Mouse (Mus musculus): ENCODE data around the gene Metap1. TPM values are rescaled to one million over a fixed set of nuclear protein-coding genes. Genes with fewer than 3 reads are reported as not detected.

The Metap1 gene
- polyA plus RNA-seq, 1 experiment: 43.7 TPM

DNA sequence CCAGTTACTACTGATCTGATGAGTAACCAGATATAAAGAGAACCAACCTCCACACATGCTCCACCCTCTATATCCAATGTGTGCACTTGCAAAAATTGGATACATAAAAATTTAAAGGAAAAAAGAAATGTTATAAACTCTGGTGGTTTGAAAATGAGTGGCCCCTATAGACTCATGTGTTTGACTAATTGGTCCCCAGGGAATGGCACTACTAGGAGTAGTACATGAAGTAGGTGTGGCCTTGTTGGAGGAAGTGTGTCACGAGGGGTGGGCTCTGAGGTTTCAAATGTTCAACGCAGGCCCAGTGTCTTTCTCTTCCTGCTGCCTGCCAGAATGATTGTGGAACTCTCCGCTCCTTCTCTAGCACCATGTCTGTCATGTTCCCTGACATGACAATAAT lies 27.5 kb downstream of the Metap1 start:
- Histone ChIP-seq H3K4me1 (ENCODE audit: control insufficient read depth, insufficient read depth, low read length) (no peaks in the 10 kb centered on the region; the same call in 1 of the 2 replicates), H3K27ac (ENCODE audit: insufficient read depth, low read length) (no peak overlapping the region), H3K4me3 (ENCODE audit: insufficient read depth, low read length) (no peak overlapping the region)
- TF ChIP-seq CTCF (IDR thresholded peaks at IDR 0.05; ENCODE audit: extremely low read depth, insufficient read depth, low read length) (no peak), POLR2A (IDR thresholded peaks at IDR 0.05; ENCODE audit: extremely low read depth, insufficient read depth, low read length) (no peak)

DNA sequence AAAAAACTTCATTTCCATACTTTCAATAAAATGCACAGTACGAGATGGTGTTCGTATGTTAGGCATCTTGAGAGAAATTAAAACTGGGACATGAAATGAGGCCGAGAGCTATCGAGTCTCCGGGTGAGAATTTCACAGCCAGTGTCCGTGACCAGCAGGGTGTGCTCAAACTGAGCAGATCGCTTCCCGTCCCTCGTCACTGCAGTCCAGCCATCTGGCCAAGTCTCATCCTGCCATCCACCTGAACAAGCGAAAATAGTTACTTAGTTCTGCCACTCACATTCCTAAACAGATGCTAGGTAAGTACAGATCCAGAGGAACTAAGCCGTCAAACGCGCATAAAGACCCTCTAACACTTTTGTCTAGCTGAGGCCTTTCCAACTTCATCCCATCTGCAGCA lies 29.1 kb downstream of the Metap1 start:
- Histone ChIP-seq H3K4me3 (ENCODE audit: insufficient read depth, low read length) (no peak overlapping the region), H3K4me1 (ENCODE audit: control insufficient read depth, insufficient read depth, low read length) (no peaks in the 10 kb centered on the region; the same call in 1 of the 2 replicates), H3K27ac (ENCODE audit: insufficient read depth, low read length) (no peak overlapping the region)
- peak; percentile 50 for TF ChIP-seq CTCF (IDR thresholded peaks at IDR 0.05; ENCODE audit: extremely low read depth, insufficient read depth, low read length)
- TF ChIP-seq POLR2A (IDR thresholded peaks at IDR 0.05; ENCODE audit: extremely low read depth, insufficient read depth, low read length): no peak

DNA sequence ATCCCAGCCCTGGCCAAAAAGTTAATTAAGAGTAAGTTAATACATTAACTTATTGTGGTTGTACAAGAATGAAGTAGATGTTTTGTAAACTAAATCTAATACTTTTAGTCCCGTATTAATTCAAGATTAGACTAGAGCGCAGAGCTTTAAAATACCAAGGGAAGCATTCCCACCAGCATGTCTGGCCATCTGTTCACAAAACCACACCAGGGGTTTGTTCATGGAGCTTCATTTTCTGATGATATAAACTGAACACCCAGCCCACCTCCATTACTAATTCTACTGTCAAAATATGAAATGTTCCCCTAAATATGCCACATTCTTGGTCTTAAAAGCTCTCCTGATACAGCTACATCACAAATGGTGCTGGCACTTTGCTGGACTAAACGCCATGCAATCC lies 30.9 kb downstream of the Metap1 start:
- TF ChIP-seq POLR2A (IDR thresholded peaks at IDR 0.05; ENCODE audit: extremely low read depth, insufficient read depth, low read length): no peak
- TF ChIP-seq CTCF (IDR thresholded peaks at IDR 0.05; ENCODE audit: extremely low read depth, insufficient read depth, low read length): no peak
- no peak overlapping the region for H3K27ac ChIP-seq (ENCODE audit: insufficient read depth, low read length)
- no peaks in the 10 kb centered on the region; the same call in 1 of the 2 replicates for H3K4me1 ChIP-seq (ENCODE audit: control insufficient read depth, insufficient read depth, low read length)
- no peak overlapping the region for H3K4me3 ChIP-seq (ENCODE audit: insufficient read depth, low read length)

DNA sequence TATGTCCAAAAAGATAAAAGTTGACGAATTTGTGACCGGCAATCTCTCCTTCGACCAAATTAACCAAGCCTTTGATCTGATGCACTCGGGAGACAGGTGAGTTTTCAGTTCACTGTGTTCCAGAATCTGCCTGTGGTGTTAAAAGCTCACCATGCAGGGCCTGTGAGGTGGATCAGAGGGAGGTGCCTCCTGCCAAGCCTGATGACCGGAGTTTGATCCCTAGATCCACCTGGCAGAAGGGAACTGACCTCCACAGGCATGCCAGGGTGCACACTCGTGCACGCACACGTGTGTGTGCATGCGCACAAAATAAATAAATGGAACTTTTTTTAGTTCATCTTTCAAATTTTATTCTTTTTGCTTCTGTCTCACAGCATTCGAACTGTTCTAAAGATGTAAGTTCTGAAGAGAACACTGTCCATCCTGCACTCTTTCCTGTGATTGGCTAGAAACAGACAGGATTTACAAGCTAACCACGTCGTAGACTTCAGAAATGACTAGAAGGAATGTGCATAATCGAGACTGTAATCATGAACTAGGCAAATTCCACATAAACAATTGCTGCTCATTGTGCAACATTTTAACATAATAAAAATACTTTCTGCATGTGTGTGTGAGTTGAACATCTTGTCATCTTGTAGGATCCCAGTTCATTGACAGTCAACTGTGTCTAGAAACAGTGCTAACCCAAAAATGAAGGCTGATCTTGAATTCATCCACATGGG lies 34.4 kb downstream of the Metap1 start:
- Histone ChIP-seq H3K4me3 (ENCODE audit: insufficient read depth, low read length) (no peak overlapping the region), H3K27ac (ENCODE audit: insufficient read depth, low read length) (no peak overlapping the region), H3K4me1 (ENCODE audit: control insufficient read depth, insufficient read depth, low read length) (no peaks in the 10 kb centered on the region)
- TF ChIP-seq CTCF (IDR thresholded peaks at IDR 0.05; ENCODE audit: extremely low read depth, insufficient read depth, low read length) (no peak), POLR2A (IDR thresholded peaks at IDR 0.05; ENCODE audit: extremely low read depth, insufficient read depth, low read length) (no peak)

DNA sequence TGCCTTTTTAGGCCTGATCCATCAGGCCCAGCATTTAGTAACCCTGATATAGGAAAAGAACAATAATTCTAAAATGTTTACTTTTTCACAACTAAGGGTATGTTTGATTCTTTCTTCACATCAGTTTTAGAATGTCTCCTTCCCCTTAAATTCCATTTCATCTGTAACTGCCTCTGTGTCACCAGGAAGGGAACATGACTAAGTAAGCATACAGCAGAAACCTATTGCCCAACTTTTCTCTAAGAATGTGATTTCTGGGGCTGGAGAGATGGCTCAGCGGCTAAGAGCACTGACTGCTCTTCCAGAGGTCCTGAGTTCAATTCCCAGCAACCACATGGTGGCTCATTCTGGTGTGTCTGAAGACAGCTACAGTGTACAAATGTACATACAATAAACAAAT lies 35.1 kb downstream of the Metap1 start:
- H3K27ac ChIP-seq (ENCODE audit: insufficient read depth, low read length): no peak overlapping the region
- no peaks in the 10 kb centered on the region for H3K4me1 ChIP-seq (ENCODE audit: control insufficient read depth, insufficient read depth, low read length)
- H3K4me3 ChIP-seq (ENCODE audit: insufficient read depth, low read length): no peak overlapping the region
- TF ChIP-seq POLR2A (IDR thresholded peaks at IDR 0.05; ENCODE audit: extremely low read depth, insufficient read depth, low read length) (no peak), CTCF (IDR thresholded peaks at IDR 0.05; ENCODE audit: extremely low read depth, insufficient read depth, low read length) (no peak)

DNA sequence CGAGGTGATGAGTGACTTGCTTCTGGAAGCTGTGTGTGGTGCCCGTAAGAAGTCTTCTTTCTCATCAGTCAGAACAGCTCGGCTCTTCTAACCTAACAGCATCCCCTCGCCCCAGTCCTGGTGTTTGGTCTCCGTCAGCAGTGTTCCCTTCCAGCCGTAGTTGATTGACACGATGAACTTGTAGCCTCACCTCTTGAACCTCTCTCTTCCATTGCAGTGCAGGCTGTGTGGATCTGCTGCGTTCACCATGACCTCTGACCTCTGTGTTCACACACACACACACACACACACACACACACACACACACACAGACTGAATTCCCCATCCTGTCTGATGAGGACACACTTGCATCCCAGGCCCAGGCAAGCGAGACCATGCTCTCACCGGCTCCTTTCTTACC lies 37.1 kb downstream of the Metap1 start:
- TF ChIP-seq CTCF (IDR thresholded peaks at IDR 0.05; ENCODE audit: extremely low read depth, insufficient read depth, low read length): no peak
- no peak for TF ChIP-seq POLR2A (IDR thresholded peaks at IDR 0.05; ENCODE audit: extremely low read depth, insufficient read depth, low read length)
- H3K4me3 ChIP-seq (ENCODE audit: insufficient read depth, low read length): no peak overlapping the region
- no peak overlapping the region for H3K27ac ChIP-seq (ENCODE audit: insufficient read depth, low read length)
- no peaks in the 10 kb centered on the region for H3K4me1 ChIP-seq (ENCODE audit: control insufficient read depth, insufficient read depth, low read length)

DNA sequence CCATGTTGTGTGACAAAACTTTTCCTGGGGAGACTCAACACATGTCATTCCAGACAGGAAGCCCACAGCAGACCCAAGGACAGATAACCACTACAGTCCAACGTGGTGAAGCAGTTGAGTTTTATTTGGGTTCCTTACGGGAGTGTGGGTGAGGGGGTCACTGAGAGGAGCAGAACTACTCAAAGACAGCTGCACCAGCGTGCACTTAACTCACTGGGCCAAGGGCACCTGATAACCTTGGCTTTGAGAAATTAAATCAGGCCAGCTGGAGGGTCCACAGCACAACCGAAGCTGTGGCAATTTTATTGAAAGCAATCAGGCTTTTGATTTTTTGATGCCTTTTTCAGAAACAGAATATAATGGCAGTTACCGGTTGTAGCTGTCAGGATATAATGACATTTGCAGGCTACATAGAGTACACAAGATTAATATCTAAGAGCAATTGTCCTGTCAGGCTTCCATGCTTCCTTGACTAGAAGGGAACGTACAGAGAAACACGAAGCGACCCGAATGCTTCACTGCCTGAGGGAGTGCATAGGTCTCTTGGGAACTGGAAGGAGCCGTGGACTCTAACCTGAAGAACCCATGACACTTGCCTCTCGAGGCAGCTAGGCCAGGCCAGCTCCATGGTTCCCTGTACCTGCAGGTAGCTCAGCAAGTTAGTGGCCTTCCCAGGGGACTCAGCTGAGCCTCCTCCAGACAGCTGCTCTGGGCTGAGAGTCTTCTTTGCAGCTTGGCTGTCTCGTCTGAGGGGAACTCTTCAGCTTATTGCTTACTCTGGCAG lies 41.0 kb downstream of the Metap1 start:
- TF ChIP-seq POLR2A (IDR thresholded peaks at IDR 0.05; ENCODE audit: extremely low read depth, insufficient read depth, low read length) (no peak), CTCF (IDR thresholded peaks at IDR 0.05; ENCODE audit: extremely low read depth, insufficient read depth, low read length) (no peak)
- Histone ChIP-seq H3K27ac (ENCODE audit: insufficient read depth, low read length) (no peak overlapping the region), H3K4me3 (ENCODE audit: insufficient read depth, low read length) (no peak overlapping the region), H3K4me1 (ENCODE audit: control insufficient read depth, insufficient read depth, low read length) (peaks cover 3% of the 10 kb centered on the region; the same call in 1 of the 2 replicates)

DNA sequence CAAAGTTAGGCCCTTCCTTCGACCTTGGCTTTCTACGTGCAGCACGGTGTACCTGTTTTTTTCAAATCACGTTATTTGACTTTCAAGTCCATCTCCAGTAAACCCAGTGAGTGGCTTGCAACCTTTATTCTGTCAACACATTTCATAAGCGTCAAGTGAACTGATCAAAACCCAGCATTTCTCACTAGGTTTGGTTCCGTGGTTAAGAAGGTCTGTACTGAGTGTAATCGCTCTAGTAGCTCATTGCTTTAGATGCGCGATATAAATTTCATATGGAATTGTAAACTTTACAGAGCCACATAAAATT lies 45.9 kb downstream of the Metap1 start:
- TF ChIP-seq POLR2A (IDR thresholded peaks at IDR 0.05; ENCODE audit: extremely low read depth, insufficient read depth, low read length) (no peak), CTCF (IDR thresholded peaks at IDR 0.05; ENCODE audit: extremely low read depth, insufficient read depth, low read length) (no peak)
- Histone ChIP-seq H3K4me3 (ENCODE audit: insufficient read depth, low read length) (peak overlapping the region; percentile 56), H3K4me1 (ENCODE audit: control insufficient read depth, insufficient read depth, low read length) (peaks cover 3% of the 10 kb centered on the region; the same call in 1 of the 2 replicates), H3K27ac (ENCODE audit: insufficient read depth, low read length) (0 out of 2 replicates have a peak overlapping the region, but pooled peaks have one; percentile 36)

DNA sequence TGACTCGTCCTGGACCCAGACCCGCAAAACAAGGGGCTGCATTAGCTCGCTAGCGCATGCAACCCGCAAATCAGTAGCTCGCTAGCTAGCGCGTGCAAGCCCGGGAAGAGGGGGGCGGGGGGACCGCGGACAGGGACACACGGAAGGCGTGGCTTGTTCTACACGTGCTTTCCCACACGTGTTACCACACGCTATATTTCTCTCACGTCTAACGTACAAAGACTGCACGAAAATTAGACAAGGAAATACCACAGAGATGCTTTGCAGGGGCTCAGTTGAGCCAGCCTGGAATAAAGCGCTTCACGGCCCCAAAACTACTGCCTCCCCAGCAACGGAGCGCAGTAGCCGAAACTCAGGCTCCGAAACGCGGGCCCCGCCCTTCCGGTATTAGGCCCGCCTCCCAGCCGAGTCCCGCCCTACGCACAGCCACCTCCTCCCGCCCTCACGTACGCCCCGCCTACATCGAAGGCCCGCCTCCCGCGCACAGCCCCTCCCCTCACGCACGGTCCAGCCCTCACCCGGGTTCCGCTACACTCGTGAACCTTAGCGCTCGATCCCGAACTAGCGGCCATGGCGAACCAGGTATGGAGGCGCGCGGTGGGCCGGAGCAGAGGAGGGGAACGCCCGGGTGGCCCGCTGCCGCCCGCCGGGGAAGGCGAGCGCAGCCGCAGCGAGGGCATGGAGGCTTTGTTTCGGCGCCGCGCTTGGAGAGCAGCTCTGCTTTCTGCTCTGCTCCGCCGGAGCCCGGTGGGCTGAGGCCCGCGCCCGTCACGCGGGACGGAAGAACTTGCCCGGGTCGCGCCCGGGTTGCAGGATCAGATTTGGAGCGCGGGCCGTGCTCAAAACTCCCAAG lies 46.5 kb downstream of the Metap1 start, which contains the start of gene Adh5:
Gene Adh5 (plus strand): TSS at position 482 of the 853 bp plus-strand sequence.
- Histone ChIP-seq H3K4me3 (ENCODE audit: insufficient read depth, low read length) (peak within 1 kb of the TSS; percentile 56), H3K27ac (ENCODE audit: insufficient read depth, low read length) (peak within 1 kb of the TSS; percentile 36; the same call in 1 of the 2 replicates), H3K4me1 (ENCODE audit: control insufficient read depth, insufficient read depth, low read length) (peaks cover 3% of the 10 kb centered on the region; the same call in 1 of the 2 replicates)
- TF ChIP-seq CTCF (IDR thresholded peaks at IDR 0.05; ENCODE audit: extremely low read depth, insufficient read depth, low read length) (no peak), POLR2A (IDR thresholded peaks at IDR 0.05; ENCODE audit: extremely low read depth, insufficient read depth, low read length) (peak; percentile 79; the same call in 1 of the 2 replicates)

Data from cortical plate, adult 2 months (tissue).